Mouse (Mus musculus): ENCODE results near the gene Zfp946.

The Zfp946 gene

GRCm38 (mm10) chr17:22423952-22424617 lies at the start of gene Zfp946:
Gene Zfp946 (plus strand): TSS chr17:22424222.
- peak; percentile 88 for DNase-seq (ENCODE audit: low read depth, low spot score)

GRCm38 (mm10) chr17:22410756-22411155 lies 13.3 kb upstream of the Zfp946 start:
- peak; percentile 17 for DNase-seq (ENCODE audit: low read depth, low spot score)

- peak; percentile 75 for DNase-seq (ENCODE audit: low read depth, low spot score)
These were observed 6.5 kb upstream of the Zfp946 start for GRCm38 (mm10) chr17:22417510-22417909.

GRCm38 (mm10) chr17:22424636-22425354 lies 773 bp downstream of the Zfp946 start:
- DNase-seq (ENCODE audit: low read depth, low spot score) = peak; percentile 31

- DNase-seq (ENCODE audit: low read depth, low spot score) = no peak
These were observed 23.7 kb downstream of the Zfp946 start for GRCm38 (mm10) chr17:22447684-22448083.

GRCm38 (mm10) chr17:22497120-22497519 lies 73.1 kb downstream of the Zfp946 start:
- DNase-seq (ENCODE audit: low read depth, low spot score) = no peak
